Mouse (Mus musculus) lung, adult 2 months (tissue): Measurements from ENCODE around the gene Six4.

ENCODE experiments used
- CTCF ChIP-seq: fragments of 200-500 bp; IDR thresholded peaks from 2 replicates; pipeline ENCODE4 v1.5.1; 2011; ENCODE audit warnings: mild to moderate bottlenecking, low read length, control low read depth; ENCODE audit not compliant: insufficient read depth
- POLR2A ChIP-seq: fragments of 200-500 bp; IDR thresholded peaks from 2 replicates; pipeline ENCODE4 v1.6.1; 2011; ENCODE audit warnings: low read depth, mild to moderate bottlenecking, control low read depth, low read length, borderline replicate concordance; ENCODE audit errors: extremely low read depth

DNA sequence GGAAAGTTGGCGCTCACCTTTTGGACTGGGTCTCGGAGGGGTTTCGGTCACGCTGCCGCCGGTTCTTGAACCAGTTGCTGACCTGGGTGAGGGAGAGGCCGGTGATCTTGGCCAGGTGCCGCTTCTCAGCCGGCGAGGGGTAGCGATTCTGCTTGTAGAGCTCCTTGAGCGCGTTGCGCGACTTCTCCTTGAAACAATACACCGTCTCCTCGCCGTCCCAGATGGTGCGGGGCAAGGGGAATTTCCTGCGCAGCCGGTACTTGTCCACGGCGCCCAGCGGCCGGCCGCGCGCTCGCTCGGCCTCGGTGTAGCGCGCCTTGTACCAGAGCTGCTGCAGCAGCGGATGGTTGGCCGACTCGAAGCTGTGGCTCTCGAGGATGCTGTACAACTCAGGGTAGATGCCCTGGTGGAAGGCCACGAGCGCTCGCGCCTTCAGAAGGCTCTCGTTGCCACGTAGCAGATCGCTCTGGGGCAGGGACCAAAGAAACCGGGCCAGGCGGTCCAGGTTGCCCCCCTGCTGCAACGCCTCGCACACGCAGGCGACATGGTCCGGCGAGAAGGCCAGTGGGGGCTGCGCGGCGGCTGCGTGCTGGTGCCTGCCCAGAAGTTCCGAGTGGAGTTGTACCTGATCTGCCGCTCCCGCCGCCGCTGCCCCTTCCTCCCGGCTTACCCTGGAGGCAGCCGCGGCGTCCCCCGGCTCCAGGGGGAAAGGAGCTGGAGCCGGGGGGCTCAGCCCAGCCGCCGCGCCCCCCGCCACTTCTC is 749 bp downstream of the Six4 start:
- TF ChIP-seq CTCF (no peak), POLR2A (no peak)
